Mouse (Mus musculus): Measurements from ENCODE around the gene Tbcc.

DNA sequence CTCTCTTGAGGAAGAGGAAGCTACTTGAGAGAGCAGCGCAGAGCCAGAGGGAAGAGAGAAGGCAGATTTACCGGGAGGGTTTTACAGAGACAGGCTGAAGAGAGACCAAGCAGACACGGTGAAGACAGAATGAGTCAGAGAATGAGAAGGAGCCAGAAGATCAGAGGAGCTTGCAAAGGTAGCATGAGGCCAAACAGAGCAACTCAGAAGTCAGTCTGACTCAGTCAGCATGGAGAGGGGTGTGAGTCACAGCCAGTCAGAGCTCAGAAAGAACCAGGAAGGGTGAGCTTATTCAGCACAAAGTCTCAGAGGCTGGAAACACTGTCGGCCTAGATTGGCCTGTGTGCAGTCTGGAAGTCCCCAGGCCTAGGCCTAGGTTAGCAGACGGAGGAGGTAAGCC is 42.5 kb downstream of the Tbcc start:
- TF ChIP-seq EP300 (optimal IDR thresholded peaks at IDR 0.05) (no peak), CTCF (IDR thresholded peaks at IDR 0.05; ENCODE audit: low read depth) (no peak)

Measured in stomach, postnatal 0 days (tissue).